ENCODE assay signal across 13 mouse cellular contexts in genomic region chr11:94987851-94988250, GRCm38 (mm10). TPM values are rescaled to one million over a fixed set of nuclear protein-coding genes. Genes with fewer than 3 reads are reported as not detected.
DNase-seq lines count a peak whose midpoint lies in the region; ATAC-seq lines count a peak whose summit lies in the region.
"Had no signal": no experiment of that assay in that cellular context is flagged by ENCODE, and none has a peak within 500 bp of the region (broad histone marks: within the 10 kb centered on the region; RNA-seq: fewer than 3 reads in every experiment).

No protein-coding gene starts in this region.

- no peak overlapping the region for H3K4me3 ChIP-seq in liver, embryonic 11.5 days (ENCODE audit: low read depth, low read length)
- H3K4me3 ChIP-seq in liver, embryonic 16.5 days (ENCODE audit: low read depth, low read length): no peak overlapping the region
- H3K4me3 ChIP-seq: heart, adult 2 months; midbrain, embryonic 15.5 days had no signal

- ATAC-seq in liver, embryonic 11.5 days (replicated peaks; ENCODE audit: low FRiP score): no peak
- ATAC-seq in liver, embryonic 16.5 days (ENCODE audit: low read depth): no peak
- ATAC-seq: midbrain, embryonic 15.5 days had no signal

- 83% methylated on average over 8 of the region's 8 CpGs for WGBS in liver, embryonic 11.5 days
- 60% methylated on average over 8 of the region's 8 CpGs for WGBS in liver, embryonic 16.5 days (ENCODE audit: insufficient replicate concordance)

- no peak overlapping the region for H3K9ac ChIP-seq in liver, embryonic 11.5 days (ENCODE audit: low read depth, low read length)
- H3K9ac ChIP-seq in liver, embryonic 16.5 days (ENCODE audit: low read depth, low read length): no peak overlapping the region
- H3K9ac ChIP-seq: midbrain, embryonic 15.5 days had no signal

- no peaks in the 10 kb centered on the region for H3K36me3 ChIP-seq in liver, embryonic 11.5 days (ENCODE audit: control insufficient read depth, insufficient read depth, low read length)
- H3K36me3 ChIP-seq in liver, embryonic 16.5 days (ENCODE audit: control insufficient read depth, insufficient read depth): no peaks in the 10 kb centered on the region
- H3K36me3 ChIP-seq: midbrain, embryonic 15.5 days had no signal

- peak overlapping the region; percentile 12; the same call in 1 of the 2 replicates for H3K4me2 ChIP-seq in liver, embryonic 11.5 days
- H3K4me2 ChIP-seq in liver, embryonic 16.5 days (ENCODE audit: low read depth, low read length): 0 out of 2 replicates have a peak overlapping the region, but pooled peaks have one; percentile 3

- DNase-seq in cerebellum, adult 8-10 months: peak; percentile 27
- no peak for DNase-seq in cerebellum, postnatal 4 days (ENCODE audit: low spot score in 2 of 2)
- no peak for DNase-seq in liver, embryonic 11.5 days (ENCODE audit: low spot score)
- no peak for DNase-seq in liver
- peak; percentile 63 to 72 for DNase-seq in adrenal gland, postnatal 36 days
- no peak for DNase-seq in retina, postnatal 1 day
- DNase-seq in frontal cortex, postnatal 25 days (ENCODE audit: low spot score in 2 of 2): no peak

- no peak overlapping the region; the same call in 1 of the 2 replicates for H3K27ac ChIP-seq in liver, embryonic 11.5 days (ENCODE audit: low read depth, low read length)
- H3K27ac ChIP-seq in liver, embryonic 16.5 days (ENCODE audit: low read length): 0 out of 2 replicates have a peak overlapping the region, but pooled peaks have one; percentile 13
- H3K27ac ChIP-seq: midbrain, embryonic 15.5 days had no signal

- H3K27me3 ChIP-seq in liver, embryonic 11.5 days (replicated peaks; ENCODE audit: control insufficient read depth, insufficient read depth, low read length): no peaks in the 10 kb centered on the region
- H3K27me3 ChIP-seq in liver, embryonic 16.5 days (ENCODE audit: control insufficient read depth, insufficient read depth, low read depth, low read length): no peaks in the 10 kb centered on the region
- H3K27me3 ChIP-seq: midbrain, embryonic 15.5 days had no signal

- peaks cover 46% of the 10 kb centered on the region for H3K4me1 ChIP-seq in liver, embryonic 11.5 days (replicated peaks; ENCODE audit: control insufficient read depth, insufficient read depth, low read length)
- H3K4me1 ChIP-seq in liver, embryonic 16.5 days (ENCODE audit: control insufficient read depth, low read depth, low read length): peaks cover 62% of the 10 kb centered on the region

- no peaks in the 10 kb centered on the region for H3K9me3 ChIP-seq in liver, embryonic 11.5 days (ENCODE audit: control insufficient read depth, low read length)
- H3K9me3 ChIP-seq in liver, embryonic 16.5 days (replicated peaks; ENCODE audit: control insufficient read depth, low read length): no peaks in the 10 kb centered on the region
- H3K9me3 ChIP-seq: midbrain, embryonic 15.5 days had no signal

RNA-seq across cellular contexts. Expression of gene Ppp1r9b, which starts 3.0 kb away (rescaled TPM):
- polyA plus RNA-seq in liver, embryonic 11.5 days (2014; fragmentation: Nextera tagmentation; extraction: Ambion mirVana): 21.9 and 27.9 TPM in 2 replicates
- 100 to 1,000 TPM; 119 to 120 TPM for total RNA-seq in adrenal gland, postnatal 36 days (2021)
- 7.1 and 7.6 TPM in 2 replicates for polyA plus RNA-seq in liver, embryonic 16.5 days (2015; fragmentation: Nextera tagmentation; extraction: Ambion mirVana)

RNA-seq across cellular contexts. Expression of gene Sgca, which starts 11.7 kb away (rescaled TPM):
- polyA plus RNA-seq in liver, embryonic 11.5 days (2014; fragmentation: Nextera tagmentation; extraction: Ambion mirVana): 0.22 and 0.30 TPM in 2 replicates
- total RNA-seq in adrenal gland, postnatal 36 days (2021): not detected
- polyA plus RNA-seq in liver, embryonic 16.5 days (2015; fragmentation: Nextera tagmentation; extraction: Ambion mirVana): 0.86 and 0.96 TPM in 2 replicates
- polyA plus RNA-seq: forebrain, embryonic 11.5 days; liver, adult 2 months; midbrain, embryonic 15.5 days had no signal

RNA-seq across cellular contexts. Expression of gene Hils1, which starts 20.5 kb away (rescaled TPM):
- polyA plus RNA-seq in liver, embryonic 11.5 days (2014; fragmentation: Nextera tagmentation; extraction: Ambion mirVana): not detected in 2 replicates
- not detected for total RNA-seq in adrenal gland, postnatal 36 days (2021)
- polyA plus RNA-seq in liver, embryonic 16.5 days (2015; fragmentation: Nextera tagmentation; extraction: Ambion mirVana): not detected in 2 replicates
- total RNA-seq: heart, adult 2 months; layer of hippocampus, adult 8-10 months; liver, adult 2 months had no signal
- polyA plus RNA-seq: forebrain, embryonic 11.5 days; liver, adult 2 months; midbrain, embryonic 15.5 days had no signal

RNA-seq across cellular contexts. Expression of gene Samd14, which starts 21.8 kb away (rescaled TPM):
- polyA plus RNA-seq in liver, embryonic 11.5 days (2014; fragmentation: Nextera tagmentation; extraction: Ambion mirVana): 55.8 and 57.8 TPM in 2 replicates
- 1 to 10 TPM; 3.2 to 3.4 TPM for total RNA-seq in adrenal gland, postnatal 36 days (2021)
- 27.2 and 34.7 TPM in 2 replicates for polyA plus RNA-seq in liver, embryonic 16.5 days (2015; fragmentation: Nextera tagmentation; extraction: Ambion mirVana)

RNA-seq across cellular contexts. Expression of gene Col1a1, which starts 51.8 kb away (rescaled TPM):
- polyA plus RNA-seq in liver, embryonic 11.5 days (2014; fragmentation: Nextera tagmentation; extraction: Ambion mirVana): 191 and 221 TPM in 2 replicates
- 100 to 1,000 TPM; 111 to 222 TPM for total RNA-seq in adrenal gland, postnatal 36 days (2021)
- polyA plus RNA-seq in liver, embryonic 16.5 days (2015; fragmentation: Nextera tagmentation; extraction: Ambion mirVana): 65.0 and 89.1 TPM in 2 replicates

Comparison
In these comparisons a context has a peak if more than half of its experiments do, and no peak if none do; other contexts are left out.
1. DNase-seq: peak in cerebellum, adult 8-10 months (single experiment) and adrenal gland, postnatal 36 days (2 of 2); none in cerebellum, postnatal 4 days (0 of 2), liver, embryonic 11.5 days (single experiment), liver (single experiment), retina, postnatal 1 day (single experiment) and frontal cortex, postnatal 25 days (0 of 2).